Comparison of ENCODE assay signal across 15 mouse cellular contexts in genomic region chr9:123297862-123298261, GRCm38 (mm10).
"Had no signal": no experiment of that assay in that cellular context is flagged by ENCODE, and none has a peak within 500 bp of the region (broad histone marks: within the 10 kb centered on the region; RNA-seq: fewer than 3 reads in every experiment).

No protein-coding gene starts in this region.

- ATAC-seq: liver, embryonic 12.5 days; midbrain, embryonic 16.5 days had no signal

- H3K27ac ChIP-seq: kidney, embryonic 15.5 days; limb, embryonic 10.5 days; liver, embryonic 12.5 days; macrophage; neural tube, embryonic 13.5 days had no signal

- H3K4me3 ChIP-seq: kidney, embryonic 15.5 days; limb, embryonic 10.5 days; liver, embryonic 12.5 days; neural tube, embryonic 13.5 days had no signal

- DNase-seq: kidney, postnatal 25 days; lung, embryonic 14.5 days; lung, postnatal 10 days; retina, postnatal 1 day; right cerebral cortex, postnatal 4 days; spleen, adult 18-20 months; thymus, adult 18-20 months; thymus, postnatal 4 days had no signal

- H3K4me1 ChIP-seq: kidney, embryonic 15.5 days; limb, embryonic 10.5 days; liver, embryonic 12.5 days; neural tube, embryonic 13.5 days had no signal

- H3K9me3 ChIP-seq: kidney, embryonic 15.5 days; limb, embryonic 10.5 days; liver, embryonic 12.5 days; neural tube, embryonic 13.5 days had no signal

- H3K27me3 ChIP-seq: kidney, embryonic 15.5 days; liver, embryonic 12.5 days; neural tube, embryonic 13.5 days had no signal

- H3K36me3 ChIP-seq: kidney, embryonic 15.5 days; limb, embryonic 10.5 days; liver, embryonic 12.5 days; neural tube, embryonic 13.5 days had no signal

- H3K4me2 ChIP-seq: kidney, embryonic 15.5 days; liver, embryonic 12.5 days; lung, embryonic 14.5 days; midbrain, embryonic 11.5 days; neural tube, embryonic 13.5 days had no signal

- H3K9ac ChIP-seq: kidney, embryonic 15.5 days; liver, embryonic 12.5 days; lung, embryonic 14.5 days; neural tube, embryonic 13.5 days had no signal
